Mouse (Mus musculus) frontal cortex, adult 2 months (tissue): ENCODE results near the gene Hdac4. TPM values are rescaled to one million over a fixed set of nuclear protein-coding genes. Genes with fewer than 3 reads are reported as not detected.
A peak's percentile ranks its signal among the peaks of the same experiment; 100 is the strongest.

Experiments used
- DNase-seq, 2 experiments: peaks; one replicate each; pipeline ENCODE4 v3.0.0; 2022; ENCODE audit warnings: low spot score in 1 of 2; ENCODE audit errors: extremely low spot score in 1 of 2
- polyA plus RNA-seq: library from polyadenylated mRNA; depleted of rRNA; stranded (reverse); fragments of >200 nt; gene quantifications from 2 replicates; pipeline ENCODE4 v1.2.3, GENCODE M21; 2012

The Hdac4 gene
- polyA plus RNA-seq, 1 experiment, result 38.8 TPM

DNA sequence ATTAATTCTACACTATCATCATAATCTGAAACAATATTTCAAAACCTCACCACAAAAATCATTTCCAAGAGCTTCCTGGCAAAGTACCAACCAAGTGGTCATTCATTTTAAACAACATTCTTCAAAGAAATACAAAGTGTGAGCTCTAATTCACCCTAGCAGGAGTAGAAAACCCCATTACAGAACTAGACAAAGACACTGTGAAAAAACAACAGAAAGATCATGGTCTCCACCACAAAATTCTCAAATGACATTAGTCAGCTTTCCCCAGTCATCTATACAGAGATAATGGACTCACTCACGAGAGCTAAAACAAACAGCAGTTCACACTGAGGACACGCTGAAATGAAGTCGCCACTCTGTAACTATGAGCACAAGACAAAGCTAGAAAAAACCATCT lies 153.4 kb downstream of the Hdac4 start:
- DNase-seq, result no peak

DNA sequence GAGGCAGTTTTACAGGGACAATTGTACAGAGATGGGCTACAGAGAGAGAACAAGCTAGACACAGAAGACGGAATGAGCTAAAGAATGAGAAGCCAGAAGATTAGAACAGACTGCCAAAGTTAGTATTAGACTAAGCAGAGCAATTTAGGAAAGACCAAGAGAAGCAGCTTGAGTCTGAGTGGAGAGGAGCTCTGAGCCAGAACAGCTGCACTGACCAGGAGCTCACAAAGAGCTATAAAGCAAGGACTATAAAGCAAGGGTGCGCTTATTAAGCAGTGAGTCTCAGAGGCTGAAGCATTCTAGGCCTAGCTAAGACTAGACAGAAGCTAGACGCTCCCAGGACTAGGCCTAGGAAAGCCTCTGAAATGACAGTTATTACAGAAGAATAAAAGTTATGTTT lies 154.2 kb downstream of the Hdac4 start:
- no peak for DNase-seq

DNA sequence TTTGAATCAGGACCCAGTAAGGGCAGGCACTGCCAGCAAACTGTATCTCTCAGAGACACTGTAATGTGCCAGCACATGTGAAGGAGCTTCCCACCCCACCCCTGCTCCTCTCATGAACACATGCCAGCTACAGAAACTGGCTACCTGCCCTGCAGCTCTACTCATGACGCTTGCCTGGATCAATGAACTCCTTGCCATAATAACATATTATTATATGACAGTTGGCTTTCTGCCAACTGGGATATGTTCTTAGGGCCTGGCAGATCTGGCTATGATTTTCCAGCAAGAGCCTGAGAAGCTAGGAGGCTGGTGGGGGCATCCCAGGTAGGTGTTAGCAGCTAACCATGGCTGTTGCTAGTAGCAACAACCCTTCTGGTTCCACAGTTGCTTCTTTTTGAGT lies 156.8 kb downstream of the Hdac4 start:
- peak in 1 of 2 experiments; percentile 49 for DNase-seq

DNA sequence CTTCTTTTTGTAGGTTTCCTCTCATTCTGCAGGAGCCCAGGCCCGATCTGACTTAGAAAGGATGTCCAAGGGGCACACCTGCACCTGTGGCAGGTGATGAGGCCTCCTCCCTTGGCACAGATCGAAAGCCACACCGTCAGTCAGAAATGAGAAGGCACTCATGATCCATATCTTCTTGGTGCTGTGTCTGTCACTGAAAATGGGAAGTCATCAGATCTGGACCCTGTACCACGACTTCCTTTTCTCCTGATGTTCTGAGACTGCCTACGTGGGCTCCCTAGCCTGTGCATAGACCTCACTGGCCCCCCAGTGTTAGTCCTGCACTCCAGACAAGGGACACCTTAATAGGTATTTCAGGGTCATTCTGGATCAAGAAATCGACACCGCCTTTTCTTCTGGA lies 158.5 kb downstream of the Hdac4 start:
- DNase-seq, result no peak

DNA sequence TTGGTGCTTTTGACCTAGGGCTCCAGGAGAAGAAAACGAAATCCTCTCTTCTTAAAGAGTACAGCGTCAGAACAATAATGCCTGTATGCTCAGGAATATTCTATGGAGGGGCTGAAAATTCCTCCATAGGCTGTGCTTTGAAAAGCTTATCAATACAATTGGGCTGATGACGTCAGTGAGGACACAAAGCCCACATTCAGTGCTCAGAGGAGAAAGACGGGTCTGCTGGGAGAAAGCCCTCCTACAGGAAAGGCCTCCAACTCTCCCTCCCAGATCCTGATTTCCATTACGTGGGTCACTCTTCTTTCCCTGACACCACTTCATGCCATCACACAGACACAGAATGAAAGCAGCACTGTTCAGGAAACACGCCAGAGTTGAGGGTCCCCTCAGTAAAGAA lies 159.7 kb downstream of the Hdac4 start:
- DNase-seq, result no peak

DNA sequence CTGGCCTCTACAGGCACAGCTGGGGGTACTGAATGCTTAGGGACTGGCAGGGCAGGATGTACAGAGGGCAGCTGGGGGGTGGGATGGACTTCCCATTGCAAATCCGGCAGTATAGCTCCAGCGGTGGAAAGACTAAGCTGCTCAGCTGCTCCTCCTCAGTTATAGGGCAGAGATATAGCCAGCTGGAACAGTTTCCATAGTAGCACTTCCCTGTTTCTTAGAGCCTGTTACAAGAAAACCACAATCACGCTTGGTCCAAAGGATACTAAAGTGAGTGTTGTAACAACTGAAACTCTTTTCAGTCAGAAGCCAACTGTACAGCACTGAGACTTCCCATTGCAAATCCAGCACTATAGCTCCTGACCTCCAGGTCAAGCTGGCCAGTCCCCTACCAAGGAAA lies 161.3 kb downstream of the Hdac4 start:
- DNase-seq, result no peak

DNA sequence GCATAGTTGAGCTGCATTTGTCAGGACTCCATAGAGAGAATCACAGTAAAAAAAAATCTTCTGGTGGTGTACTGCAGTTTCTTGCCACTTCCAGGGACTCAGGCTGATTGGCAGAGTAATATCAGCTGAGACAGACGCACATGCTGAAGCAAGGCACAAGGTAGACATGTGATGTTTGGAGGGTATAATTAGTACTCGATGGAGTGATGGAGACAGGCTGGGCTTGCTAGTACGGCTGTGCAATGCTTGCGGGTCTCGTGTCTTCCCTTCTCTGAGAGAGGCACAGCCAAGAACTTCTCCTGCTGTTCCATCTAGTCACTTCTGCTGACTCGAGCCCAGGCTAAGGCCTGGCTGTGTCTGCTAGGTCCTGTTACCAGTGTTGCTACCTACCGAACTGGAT lies 162.0 kb downstream of the Hdac4 start:
- DNase-seq, result no peak

DNA sequence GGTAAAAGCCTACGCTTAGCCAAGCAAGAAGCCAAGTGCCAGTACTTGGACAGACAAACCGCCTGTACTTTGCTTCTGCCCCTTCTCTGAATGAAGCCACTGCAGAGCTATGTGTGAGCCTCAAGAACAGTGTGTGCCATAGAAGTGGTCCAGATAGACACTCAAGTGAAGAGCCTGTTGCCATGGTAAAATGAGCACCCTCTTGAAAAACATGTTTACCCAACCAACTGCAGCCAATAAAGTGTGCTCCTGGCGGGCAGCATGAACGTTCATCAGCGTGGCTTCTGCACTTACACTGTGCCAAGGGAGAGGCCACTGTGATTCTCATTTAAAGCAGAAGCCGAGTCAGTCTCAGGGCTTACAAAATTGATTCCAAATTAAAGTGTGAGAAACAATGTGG lies 165.0 kb downstream of the Hdac4 start:
- no peak for DNase-seq

DNA sequence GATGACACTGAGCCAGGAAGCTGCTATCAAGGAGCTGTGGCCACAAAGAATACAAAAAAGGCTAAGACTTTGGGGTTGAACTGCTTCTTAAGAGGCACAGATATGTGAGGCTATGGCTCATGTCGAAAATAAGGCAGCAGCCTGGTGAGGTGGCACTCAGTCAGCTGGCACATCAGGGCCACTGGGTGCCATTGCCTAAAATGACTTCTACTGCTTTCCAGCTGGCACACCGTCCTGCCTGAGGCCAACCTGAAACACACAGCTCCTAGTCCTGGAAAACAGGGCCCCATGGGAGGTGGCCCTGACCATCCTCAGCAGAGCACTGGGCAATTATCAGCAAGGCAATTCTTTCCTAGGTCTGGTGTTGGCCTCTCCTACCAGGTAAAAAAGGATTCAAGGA lies 167.3 kb downstream of the Hdac4 start:
- DNase-seq, result no peak

DNA sequence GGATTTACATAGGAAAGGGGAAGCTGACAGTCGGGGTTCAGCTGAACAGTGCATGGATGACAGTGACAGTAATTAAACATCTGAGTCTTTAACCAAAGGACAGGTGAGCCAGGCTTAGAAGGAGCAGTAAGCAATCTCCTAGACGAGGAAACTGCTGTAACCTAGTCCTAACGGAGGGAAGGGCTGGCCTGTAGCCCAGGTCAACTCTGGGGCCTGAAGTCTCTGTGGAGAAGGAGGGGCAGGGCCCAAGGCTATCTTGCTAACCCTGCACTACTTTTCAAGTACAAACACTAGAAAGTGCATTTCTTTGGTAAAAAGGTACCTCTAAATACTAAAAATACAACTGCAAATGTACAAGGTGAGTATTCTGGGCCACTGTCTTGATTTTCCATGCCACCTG lies 169.1 kb downstream of the Hdac4 start:
- no peak for DNase-seq

DNA sequence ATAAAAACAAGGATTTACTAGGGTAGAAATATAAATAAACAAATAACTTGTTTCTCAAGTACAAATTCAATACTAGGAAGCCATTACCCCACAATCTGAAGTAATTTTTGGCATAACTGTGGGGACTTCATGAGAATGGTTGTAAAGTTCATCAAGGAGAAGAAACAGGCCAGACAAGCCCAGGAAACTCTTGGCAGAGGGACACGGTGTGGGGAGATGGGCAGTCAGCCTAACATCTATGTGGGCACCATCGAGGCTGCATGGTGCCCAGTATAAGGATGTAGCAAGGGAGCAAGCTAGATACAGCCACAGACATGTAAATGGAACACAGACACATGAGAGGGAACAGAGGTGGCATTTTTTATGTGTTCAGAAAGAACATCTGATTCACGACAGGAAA lies 171.6 kb downstream of the Hdac4 start:
- DNase-seq, result no peak

DNA sequence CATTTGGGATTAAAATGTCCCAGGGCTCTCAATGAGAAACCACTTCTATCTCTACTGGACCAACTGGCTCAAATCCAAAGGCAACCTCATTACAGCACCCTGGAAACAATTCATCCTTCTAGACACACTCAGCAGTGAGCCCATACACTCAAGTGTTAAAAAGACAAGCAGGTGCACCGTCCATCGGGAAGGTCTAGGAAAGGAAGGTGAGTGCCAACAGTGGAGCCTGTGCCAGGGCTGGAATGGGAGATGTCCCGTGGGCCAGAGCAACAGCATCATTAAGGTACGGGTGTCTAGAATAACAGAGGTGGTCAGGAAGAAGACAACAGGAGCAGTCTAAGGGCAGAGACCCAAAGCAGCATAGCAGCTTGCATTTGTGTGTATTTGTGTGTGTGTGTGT lies 173.5 kb downstream of the Hdac4 start:
- DNase-seq, result no peak

DNA sequence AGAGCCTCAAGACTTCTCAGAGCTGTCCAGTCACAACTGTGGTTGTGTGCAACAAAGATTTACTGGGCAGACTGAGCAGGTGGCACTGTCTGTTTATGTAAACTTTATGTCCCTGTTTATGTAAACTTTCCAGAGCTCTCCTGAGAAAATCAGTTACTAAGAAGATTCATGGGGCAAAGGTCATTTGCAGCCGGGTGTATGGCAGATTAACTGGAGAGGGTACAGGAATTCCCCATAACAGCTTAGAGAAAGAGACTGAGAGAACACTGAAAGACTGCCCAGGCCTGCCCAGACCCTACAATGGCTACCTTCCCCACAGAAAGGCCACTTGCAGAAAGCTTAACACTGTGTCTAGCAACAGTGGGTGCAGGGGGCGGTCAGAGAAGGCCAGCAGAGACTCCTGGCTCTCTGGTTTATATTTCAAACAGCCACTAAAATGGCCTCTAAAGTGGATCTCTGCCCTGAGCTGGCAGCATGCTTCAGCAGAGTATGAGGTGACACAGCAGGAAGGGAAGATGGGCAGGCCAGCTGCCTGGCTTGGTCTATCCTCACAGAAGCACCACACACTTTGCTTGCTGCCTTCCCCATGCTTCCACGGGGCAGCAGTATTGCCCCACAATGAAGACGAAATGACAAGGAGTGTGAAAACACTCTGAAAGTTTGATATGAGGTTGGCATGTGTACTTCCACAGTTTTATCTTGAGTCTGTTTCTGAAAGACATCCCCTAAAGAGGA lies 179.4 kb downstream of the Hdac4 start:
- no peak for DNase-seq

DNA sequence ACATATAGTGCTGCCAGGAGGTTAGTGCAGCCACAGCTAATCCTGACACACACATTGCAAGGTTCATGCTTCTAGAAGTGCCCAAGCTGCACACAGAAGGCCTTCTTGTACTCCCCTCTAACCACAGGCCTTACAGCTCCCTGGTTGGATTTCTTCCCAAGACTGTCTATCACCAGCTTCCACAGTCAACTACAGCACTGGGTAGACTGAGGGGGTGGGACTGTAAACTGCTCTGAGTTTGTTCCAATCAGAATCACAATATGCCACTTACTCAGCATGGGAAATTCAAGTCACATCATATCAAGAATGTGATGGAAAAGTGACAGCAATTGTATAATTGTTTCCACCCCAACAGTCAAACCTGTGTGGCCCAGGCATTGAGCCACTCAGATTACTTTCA lies 180.2 kb downstream of the Hdac4 start:
- no peak for DNase-seq

DNA sequence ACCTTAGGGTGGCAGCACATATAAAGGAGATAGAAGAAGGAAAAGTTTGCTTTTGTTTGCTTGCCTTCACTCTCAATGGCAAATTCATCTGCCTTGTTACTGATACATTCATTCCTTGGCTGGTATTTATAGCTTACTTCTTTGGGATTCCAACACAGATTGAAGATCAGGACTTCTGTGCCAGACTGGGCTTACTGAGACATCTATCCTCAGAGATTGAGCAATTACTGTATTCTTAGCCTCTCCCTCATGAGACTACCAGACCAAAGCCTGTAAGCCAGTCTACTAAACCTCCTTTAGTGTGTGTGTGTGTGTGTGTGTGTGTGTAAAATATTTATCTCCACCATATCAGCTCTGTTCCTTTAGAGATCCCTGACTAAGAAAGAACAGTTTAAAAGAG lies 181.0 kb downstream of the Hdac4 start:
- no peak for DNase-seq

DNA sequence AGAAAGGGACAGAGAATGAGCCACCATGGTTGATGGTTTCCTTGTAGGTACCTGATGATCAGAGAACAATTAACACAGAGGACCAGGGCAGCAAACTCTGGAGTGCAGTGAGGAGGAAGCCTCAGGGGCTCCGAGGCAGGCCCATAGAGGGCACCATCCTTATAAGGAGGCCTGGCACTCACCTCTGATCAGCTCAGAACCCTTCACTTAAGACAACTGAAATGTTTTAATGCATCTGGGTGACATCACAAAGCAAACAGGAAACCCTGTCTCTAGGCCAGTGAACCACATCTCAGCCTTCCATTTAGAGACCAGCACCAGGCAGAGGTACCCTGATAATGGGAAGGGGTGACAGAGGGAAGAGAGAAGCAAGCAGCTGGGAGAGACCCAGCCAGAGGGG lies 188.8 kb downstream of the Hdac4 start:
- no peak for DNase-seq

DNA sequence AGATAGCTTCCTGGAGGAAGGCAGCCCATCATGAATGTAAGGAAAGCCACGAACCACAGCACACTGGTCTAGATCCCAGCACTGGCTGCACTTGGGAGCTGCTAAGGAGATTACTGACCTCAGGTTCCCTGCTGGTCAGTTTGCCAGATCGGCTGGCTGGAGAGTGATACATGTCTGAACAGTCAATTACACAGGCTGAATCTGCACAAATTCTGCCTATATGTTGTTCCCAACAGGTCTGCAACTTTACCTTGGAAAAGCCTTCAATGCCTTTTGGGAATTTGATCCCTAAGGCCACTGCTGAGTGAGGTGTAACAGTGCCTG lies 189.9 kb downstream of the Hdac4 start:
- DNase-seq, result no peak

DNA sequence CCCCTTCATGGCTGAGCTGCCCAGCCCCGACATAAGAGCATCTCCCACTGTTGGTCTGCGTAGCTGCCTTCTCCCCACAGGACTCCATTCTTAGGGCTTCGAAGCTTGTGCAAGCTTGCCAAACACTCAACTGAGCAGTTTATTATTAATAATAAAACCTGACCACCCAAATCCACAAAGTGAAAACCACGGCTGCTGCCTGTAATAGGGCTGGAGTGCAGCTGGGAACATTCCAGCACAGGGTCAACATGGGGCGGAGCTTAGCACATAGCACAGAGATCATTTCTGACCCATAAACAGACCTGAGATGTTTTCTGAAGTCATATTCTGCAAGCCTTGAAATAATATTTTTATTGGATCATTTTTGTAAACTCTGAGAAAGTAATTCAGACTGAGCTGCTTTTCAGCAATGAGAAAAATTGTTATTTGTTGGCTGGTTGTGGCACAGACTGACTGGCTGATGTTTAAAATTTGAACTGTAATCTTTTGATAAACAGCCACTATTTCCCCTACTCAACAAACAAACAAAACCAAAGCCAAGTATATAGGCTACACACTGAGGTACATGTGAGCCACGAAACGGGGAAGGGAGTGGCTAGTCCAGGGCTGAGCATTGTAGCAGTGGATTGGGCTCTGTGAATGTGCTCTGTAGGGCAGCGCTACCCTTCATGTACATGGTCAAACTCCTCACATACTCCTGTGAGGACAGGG lies 190.4 kb downstream of the Hdac4 start:
- no peak for DNase-seq

DNA sequence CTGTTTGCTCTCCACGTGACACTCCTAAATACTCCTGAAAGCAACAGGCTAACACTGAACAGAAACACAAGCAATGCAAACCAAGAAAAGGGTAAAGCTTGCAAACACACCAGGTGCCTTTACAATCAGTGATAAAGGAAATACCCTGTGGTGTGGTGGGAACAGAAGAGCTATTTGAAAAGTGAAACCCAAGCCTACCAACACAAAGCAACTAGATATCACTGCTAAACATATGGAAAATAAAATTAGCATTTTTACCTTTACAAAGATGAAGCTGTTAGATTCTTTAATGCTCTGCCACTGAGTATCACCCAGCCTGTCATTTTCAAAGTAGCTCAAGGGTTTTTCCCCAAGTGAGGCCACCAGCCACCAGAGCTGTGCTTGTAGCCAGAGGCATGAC lies 191.4 kb downstream of the Hdac4 start:
- no peak for DNase-seq

DNA sequence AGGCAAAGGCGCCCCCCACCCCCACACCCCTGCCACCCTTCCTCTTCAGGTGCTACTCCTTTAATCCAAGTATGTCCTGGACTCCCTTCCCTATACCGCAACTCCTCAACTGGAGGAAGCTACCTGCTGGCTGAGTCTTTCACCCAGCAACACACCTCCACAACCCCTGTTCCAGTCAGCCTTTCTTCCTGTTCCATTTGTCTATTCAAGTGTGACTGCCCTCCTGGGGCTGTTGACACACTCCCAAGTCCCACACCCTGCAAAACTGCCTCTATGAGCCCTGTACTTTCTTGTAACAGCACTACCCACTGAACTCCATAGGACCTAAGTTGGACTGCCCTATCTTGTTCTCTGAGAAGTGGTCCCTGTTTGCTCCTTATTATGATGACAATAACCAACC lies 195.3 kb downstream of the Hdac4 start:
- no peak for DNase-seq

DNA sequence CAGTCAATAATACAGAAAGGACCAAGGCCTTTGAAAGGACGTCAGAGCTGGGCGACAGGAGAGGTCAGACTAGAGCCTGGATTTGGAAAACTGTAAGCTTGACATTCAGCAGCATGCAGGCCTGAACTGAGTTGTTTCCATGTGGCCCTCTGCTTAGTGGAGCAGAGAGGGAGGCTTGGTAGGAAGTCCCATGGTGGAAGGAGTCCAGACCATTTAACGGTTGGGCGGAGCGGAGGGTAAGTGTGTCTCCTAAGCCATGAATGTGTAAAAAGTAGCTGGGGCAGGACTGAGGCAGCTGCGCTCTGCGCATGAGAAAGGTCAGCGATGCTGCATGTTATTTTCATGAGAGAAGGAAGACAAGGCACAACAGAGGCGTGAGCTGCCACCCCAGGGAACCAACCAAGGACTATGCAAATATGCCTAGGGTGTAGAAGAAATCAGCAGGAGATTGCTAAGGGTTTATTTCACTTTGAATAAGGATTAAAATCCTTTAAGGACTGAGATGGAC lies 201.8 kb downstream of the Hdac4 start:
- no peak for DNase-seq

DNA sequence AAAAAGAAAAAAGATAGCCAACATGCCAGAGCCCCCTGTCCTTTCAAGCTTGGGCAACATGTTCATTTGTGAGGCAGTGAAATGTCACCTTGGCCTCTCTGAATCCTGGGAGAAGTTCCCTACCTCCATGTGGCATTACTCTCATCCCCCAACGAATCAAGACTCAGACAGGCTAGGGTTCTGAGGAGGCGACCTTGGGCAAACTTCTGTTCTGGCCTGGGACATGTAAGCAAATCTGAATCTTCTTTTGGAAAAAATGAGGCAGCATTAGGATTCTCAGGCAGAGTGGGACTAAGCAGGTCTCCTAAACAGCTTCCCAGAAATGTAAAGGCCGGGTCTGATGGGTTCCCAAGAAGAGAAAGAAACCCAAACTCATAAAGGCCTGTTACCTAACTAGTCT lies 202.8 kb downstream of the Hdac4 start:
- DNase-seq, result no peak
